ENCODE assay signal across 19 mouse cellular contexts in genomic region chr8:3234569-3234968, GRCm38 (mm10).
"Had no signal": no experiment of that assay in that cellular context is flagged by ENCODE, and none has a peak within 500 bp of the region (broad histone marks: within the 10 kb centered on the region; RNA-seq: fewer than 3 reads in every experiment).

No protein-coding gene starts in this region.

- H3K27ac ChIP-seq: kidney, postnatal 0 days; left cerebral cortex, adult 2 months; liver, embryonic 13.5 days; midbrain, embryonic 10.5 days; neural tube, embryonic 12.5 days; neural tube, embryonic 15.5 days; stomach, embryonic 15.5 days had no signal

- H3K9me3 ChIP-seq: liver, embryonic 13.5 days; megakaryocyte, embryonic 14.5 days; midbrain, embryonic 10.5 days; neural tube, embryonic 12.5 days; neural tube, embryonic 15.5 days; stomach, embryonic 15.5 days had no signal

- H3K27me3 ChIP-seq: liver, embryonic 13.5 days; megakaryocyte, embryonic 14.5 days; neural tube, embryonic 12.5 days; neural tube, embryonic 15.5 days; stomach, embryonic 15.5 days had no signal

- H3K9ac ChIP-seq: liver, embryonic 13.5 days; lung, embryonic 14.5 days; neural tube, embryonic 12.5 days; neural tube, embryonic 15.5 days; stomach, embryonic 15.5 days had no signal

- H3K4me3 ChIP-seq: left cerebral cortex, adult 2 months; liver, embryonic 13.5 days; megakaryocyte, embryonic 14.5 days; midbrain, embryonic 10.5 days; neural tube, embryonic 12.5 days; neural tube, embryonic 15.5 days; stomach, embryonic 15.5 days had no signal

- ATAC-seq: lung, postnatal 0 days had no signal

- H3K36me3 ChIP-seq: liver, embryonic 13.5 days; midbrain, embryonic 10.5 days; neural tube, embryonic 12.5 days; neural tube, embryonic 15.5 days; stomach, embryonic 15.5 days had no signal

- H3K4me2 ChIP-seq: liver, embryonic 13.5 days; lung, embryonic 14.5 days; neural tube, embryonic 12.5 days; neural tube, embryonic 15.5 days; stomach, embryonic 15.5 days had no signal

- DNase-seq: kidney, adult 8-10 months; kidney, postnatal 36 days; layer of hippocampus, postnatal 36 days; liver, embryonic 13.5 days; lung, embryonic 14.5 days; midbrain, embryonic 14.5 days; right cerebral cortex, adult 18-20 months; right cerebral cortex, postnatal 14 days; right cerebral cortex, postnatal 4 days; spleen, adult 18-20 months; thymus, postnatal 25 days had no signal

- H3K4me1 ChIP-seq: midbrain, embryonic 10.5 days; neural tube, embryonic 12.5 days; stomach, embryonic 15.5 days had no signal
